Mouse (Mus musculus): Measurements from ENCODE around the gene Slc25a13.
A peak's percentile ranks its signal among the peaks of the same experiment; 100 is the strongest.

The Slc25a13 gene

DNA sequence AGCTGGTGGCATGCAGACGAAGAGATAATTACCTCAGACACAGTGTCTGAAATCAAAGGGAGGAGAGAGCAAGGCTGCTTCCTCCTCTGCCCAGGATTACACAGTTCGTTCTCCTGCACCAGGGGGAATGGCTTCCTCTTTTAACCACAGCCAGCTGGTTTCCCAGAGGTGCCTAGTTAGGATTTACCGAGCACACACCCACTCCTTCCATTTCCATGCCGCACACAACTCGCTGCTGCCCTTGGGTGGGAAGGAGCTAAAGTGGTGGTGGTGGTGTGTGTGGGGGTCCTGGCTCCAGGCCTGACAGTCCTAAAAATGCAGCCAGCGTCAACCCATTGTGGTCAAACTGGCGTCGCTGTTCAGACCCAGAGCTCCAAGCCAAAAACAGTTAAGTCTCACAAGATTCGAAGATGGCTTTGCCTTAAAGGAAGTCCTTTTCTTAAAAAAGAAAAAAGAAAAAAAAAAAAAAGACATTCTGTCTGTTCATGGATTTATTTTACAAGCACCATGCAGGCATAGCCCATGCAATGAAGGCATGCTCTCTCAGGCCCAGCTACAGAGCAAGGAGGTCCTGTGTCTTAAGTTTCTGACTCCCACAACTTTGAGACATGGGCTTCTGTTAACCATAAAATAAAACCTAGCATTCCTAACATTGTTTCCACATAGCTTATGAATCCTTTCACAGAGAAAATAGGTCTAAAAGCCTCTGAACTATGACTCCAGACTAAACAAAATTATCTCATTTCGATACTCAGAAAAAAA lies 104.0 kb downstream of the Slc25a13 start:
- DNase-seq: no peak

DNA sequence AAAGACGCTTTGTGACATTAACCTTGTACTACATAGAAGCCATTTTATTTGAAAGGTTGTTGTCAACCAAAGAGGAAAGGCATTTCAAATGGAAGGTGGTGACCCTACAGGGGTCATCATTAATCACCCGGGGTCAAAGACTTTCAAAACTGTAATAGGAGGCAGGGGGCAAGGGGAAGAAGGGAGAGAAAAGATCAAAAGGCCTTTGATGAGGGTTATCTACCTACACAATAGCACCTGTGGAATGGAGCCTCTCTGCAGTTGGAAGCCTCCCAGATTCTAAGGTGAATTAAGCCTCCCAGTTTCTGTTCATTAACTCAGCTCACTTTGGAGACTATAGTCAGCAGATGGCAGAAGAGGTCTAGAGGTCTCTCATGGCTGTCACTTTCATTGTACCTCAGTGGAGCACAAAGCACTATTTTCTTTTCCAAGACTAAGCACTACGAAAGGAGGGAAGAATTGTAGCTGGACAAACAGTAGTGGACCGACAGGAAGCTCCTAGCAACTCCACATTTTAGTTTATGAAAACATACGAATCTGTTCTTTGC lies 109.5 kb downstream of the Slc25a13 start:
- DNase-seq: no peak

DNA sequence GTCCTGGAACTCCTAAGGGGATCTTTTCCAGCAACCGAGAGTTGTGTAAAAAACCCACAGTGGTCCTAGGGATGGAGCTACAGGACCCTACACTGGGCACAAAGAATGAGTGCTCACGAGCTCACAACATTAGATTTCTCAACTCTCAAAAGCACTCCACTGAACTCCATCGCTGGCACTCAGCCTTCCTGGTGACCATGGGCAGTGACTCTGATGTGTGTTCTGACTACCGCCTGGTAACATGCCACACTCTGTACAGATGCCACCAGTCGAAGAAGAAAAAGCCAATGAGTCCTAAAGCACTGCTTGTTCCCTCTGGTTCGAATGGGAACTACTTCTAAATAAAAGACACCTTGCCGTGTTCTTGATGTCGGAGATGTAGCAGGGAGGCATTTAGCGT lies 111.4 kb downstream of the Slc25a13 start:
- DNase-seq: no peak

DNA sequence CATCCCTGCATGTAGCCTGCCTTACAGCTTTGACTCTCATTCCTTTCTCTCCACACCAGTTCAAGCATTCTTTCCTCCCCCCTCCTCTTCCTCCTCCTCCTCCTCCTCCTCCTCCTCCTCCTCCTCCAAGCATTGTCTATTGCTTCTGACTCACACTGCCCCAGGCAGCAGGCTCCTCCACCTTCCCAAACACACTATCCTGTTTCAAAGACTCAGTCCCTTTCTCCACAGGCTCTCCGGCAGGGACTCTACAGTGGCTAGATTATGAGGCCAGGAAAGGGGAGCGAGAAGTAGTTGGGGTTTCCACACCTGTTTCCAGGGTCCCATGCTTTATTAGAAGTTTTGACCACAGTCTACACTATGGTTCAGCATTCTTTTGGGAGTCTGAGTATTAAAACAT lies 113.5 kb downstream of the Slc25a13 start:
- no peak for DNase-seq

DNA sequence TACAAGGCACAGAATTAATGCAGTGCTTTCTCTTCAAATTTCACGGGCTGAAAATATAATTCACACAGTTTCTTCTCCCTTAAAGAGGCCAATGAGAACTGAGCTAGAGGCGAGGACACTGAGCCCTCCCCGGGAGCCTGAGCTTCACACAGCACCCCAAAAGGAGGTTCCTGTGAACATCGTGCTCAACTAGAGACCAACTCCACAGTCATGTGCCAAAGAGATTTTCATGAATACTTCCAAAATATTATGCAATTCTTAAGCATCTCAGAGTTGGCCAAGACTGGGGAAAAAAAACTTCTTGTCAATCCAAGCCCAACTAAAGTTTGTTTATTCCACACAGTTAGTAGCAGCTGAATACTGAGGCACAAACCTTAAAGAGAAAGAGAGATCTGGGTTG lies 115.4 kb downstream of the Slc25a13 start:
- no peak for DNase-seq

DNA sequence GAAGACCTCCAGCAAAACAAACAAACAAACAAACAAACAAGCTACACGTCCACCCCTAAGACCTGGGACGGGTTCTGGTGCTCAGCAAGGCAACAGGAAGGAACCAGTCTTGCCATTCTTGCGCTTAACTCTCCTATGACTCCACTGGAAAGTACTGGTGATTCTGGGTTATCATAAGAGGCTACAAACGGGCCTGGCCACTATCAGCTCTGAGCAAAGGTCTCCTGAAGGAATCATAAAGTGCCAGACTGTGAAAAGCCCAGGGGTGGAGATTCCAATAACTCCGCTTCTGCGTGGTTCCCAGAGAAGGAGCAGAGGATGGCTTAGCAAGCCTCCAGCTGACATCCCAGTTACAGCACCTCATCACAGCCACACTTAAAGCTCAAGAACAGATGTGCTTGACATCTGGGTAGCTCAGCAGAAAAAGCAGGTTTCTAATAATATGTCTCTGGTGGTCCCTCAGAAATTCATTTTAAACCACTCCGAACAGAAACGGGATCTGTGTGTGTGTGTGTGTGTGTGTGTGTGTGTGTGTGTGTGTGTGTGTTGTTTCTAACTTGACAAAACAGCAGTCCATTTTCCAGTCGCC lies 116.0 kb downstream of the Slc25a13 start:
- DNase-seq: no peak

DNA sequence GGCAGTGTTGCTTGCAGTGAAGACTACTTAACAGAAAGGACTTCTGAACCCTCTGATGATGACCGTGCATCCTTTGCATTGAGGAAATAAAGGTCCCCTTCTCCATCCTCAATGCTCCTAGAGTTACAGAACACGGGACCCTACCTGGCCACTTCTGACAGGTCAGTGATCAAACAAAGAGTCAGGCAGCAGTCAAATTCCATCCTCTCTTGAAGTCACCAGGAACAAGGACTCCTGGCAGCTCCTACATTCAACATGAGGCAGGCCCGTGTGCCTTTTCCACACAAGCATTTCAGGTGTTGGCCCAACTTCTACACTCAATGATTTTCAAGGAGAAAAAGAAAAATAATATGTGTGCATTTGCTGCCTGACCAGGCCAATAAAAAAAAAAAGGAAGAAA lies 123.0 kb downstream of the Slc25a13 start:
- DNase-seq: no peak

DNA sequence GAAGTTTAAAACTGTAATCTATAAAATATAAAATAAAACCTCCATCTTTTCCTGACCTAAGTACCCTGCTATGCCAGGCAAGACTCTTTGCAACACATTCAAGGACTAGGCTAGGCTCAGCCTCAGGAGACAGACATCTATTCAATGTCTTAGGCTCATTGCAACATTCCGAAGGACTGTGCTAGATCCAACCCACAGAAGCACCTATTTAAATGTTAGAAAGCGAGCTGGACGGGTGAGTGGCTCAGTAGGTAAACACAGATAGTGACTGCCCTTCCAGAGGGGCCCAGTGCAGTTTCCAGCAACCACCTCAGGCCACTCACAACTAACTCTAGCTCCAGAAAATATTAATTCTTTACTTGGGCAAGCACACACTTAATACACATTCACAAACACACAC lies 123.5 kb downstream of the Slc25a13 start:
- DNase-seq: no peak

DNA sequence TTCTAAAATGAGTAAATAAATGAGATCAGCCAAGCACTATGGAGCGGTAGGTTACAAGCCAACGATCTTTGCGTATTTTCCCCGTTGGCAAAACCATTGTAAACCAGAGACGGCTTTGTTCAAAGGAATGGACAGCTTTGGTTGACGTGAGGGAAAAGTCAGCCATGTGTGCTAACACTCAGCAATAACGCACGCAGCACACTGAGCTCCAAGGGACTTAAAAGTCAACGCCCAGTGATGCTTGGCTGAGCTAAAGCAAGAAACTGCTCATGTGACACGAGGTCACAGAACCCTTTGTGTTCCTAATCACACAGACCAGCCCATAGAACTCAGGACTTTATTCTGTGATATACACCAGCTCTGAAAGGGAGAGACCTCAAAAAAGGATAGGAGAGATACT lies 124.5 kb downstream of the Slc25a13 start:
- no peak for DNase-seq

DNA sequence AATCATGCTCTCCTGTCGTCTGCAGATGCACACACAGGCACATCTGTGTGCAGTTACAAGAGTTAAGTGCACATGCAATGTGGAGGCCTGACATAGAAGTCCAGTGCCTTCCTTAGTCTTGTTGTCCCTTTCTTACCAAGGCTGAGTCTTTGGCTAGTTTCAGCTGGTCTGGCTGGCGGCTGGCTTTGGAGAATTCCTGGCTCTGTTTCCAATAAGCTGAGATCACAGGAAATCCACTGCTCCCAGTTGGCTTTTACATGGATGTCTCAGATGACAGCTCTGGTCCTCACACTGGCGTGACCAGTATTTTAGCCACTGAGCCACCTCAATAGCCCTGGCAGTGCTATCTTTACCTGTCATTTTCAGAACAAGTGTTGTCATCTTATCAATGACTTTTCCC lies 126.0 kb downstream of the Slc25a13 start:
- DNase-seq: no peak

DNA sequence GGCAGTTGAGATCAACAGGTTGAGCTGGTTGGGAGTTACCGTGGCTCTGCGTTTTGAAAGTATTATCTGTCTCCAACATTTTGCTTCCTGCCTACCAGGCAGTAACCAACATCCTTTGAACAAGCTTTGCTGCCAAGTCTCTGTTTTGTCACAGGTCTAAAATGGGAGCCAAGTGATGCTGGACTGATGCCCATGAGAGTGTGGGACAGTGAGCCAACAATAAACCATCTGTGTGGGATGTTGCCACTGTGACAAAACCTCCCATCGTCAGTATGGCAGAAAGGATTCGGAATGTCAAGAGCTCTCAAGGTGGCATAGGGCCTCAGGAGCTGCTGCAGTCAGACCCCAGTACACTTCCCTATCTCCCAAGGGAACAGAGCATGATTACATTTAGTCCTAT lies 128.8 kb downstream of the Slc25a13 start:
- peak; percentile 60 to 76 for DNase-seq

DNA sequence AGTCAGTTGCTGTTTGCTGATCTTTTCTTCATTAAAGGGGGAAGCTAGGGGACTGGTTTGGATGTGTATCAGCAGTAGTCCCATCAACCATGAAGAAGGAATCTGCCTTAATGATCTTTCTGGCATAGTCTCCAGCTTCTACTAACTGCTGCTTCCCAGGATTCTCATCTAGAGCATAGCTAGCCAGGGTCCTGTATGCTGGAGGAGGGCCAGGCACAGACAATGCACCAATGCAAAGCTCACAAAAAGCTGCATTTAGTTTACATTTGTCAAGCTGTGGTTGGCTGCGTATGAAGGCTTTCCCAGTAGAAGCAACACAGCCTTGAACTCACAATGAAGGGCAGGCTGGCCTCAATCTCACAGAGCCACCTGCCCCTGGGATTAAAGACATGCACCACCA lies 136.5 kb downstream of the Slc25a13 start:
- no peak for DNase-seq

DNA sequence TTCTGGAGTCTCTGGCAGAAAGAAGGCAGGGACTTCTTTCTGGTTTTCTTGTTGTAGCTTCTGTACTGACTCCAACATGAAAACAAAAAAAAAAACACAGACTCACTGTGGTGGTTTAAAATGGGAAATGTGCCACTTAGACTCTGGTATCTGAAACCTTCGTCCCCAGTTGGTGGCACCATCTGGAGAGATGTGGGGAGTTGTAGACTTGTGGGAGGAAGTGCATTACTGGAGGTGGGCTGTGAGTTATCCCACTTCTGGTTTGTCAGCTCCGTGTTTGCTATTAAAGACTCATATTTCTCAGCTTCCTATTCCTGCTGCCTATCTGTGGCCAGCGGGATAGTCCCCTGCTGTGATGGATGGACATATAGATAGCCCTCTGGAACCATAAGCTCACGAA lies 139.7 kb downstream of the Slc25a13 start:
- DNase-seq: no peak

DNA sequence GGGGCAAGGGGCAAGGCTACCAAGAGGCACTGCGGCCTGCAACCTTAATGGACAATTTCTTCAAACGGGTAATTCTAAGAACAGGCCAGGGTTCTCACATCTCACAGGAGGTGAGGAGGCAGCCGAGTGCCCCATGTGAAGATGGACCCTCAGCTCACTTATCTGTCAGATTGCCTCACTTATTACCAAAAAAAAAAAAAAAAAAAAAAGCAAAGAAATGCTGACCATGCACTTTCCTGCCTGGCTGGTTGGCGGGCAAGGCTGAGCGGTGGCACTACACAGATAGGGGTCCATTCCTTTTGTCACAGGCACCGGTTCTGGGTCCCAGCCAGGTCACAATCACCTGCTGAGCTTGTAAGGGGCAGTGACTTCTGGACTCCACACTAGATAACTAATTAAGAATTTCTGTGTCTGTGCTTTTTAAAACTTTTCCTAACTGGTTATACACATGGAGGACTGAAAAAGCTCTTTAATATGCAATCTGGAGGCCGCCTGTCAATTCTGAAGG lies 141.0 kb downstream of the Slc25a13 start:
- no peak for DNase-seq

DNA sequence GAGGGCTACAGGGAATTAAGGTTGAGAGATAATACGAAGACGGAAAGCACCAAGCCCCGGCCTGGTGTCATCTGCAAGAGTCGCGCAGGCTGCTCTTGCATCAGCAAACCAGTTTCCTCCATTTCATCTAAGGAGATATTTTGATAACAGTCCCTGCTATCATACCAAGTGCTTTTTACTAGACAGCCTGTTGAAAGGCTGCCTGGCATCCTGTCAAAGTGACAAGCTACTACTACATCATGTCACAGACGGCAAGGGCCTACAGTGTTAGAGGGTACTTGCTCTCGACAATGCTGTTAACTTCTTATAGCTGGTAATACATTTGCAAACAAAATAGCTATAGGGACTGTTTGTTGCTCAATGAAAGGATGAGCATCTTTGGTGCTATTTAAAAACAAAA lies 145.9 kb downstream of the Slc25a13 start:
- no peak for DNase-seq

DNA sequence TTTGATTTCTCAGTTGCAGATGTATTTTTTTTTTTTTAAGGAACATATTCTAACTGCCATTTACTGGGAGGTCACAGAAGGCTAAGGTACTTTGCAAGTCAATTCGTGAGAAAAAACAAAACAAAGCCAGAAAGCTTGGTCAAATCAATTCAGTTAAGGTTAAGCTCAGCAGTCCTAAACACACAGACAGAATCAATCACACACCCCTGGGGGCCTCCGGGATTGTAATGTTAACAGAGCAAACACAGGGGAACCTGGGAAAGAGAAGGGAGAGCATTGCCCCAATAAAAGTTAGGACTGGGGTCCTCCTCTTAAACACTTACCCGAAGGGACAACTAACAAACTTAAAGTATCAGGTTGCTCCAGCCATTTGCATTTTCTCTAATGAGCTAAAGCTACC lies 147.0 kb downstream of the Slc25a13 start:
- no peak for DNase-seq

DNA sequence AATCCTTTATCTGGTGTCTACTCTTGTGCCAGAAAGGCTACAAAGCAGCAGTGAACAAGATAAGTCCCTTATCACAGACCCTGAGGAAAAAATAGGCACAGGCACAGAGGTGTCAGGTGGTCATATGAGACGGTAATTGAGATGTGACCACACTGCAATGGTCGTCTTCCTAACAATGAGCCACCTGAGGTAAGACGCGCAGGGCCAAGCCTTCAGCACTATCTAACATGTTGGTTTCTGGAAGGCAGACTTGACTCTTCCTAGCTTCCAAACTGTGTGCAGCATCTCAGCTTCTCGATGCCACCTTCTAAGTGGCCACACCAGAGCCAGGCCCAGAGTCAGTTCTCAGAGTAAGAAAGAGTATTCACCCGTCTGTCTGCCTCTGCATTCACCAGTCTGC lies 149.8 kb downstream of the Slc25a13 start:
- DNase-seq: no peak

DNA sequence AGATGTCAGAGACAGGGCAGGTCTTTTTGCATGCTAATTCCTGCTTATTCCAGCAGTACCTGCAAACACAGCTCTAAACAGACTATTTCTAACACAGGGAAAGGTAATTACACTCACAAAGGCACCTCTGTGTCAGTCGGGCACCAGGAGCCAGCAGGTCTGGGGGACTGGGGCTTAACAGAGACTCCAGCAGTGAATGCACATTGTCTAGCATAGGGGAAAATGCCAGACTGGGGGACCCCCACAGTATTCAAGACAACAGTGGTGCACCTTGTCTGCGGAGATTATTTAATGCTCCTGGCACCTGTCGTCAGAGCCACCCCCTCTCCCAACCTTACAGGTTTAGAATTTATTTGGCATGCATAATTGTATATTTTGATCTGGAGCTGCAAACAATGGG lies 158.4 kb downstream of the Slc25a13 start:
- DNase-seq: no peak

DNA sequence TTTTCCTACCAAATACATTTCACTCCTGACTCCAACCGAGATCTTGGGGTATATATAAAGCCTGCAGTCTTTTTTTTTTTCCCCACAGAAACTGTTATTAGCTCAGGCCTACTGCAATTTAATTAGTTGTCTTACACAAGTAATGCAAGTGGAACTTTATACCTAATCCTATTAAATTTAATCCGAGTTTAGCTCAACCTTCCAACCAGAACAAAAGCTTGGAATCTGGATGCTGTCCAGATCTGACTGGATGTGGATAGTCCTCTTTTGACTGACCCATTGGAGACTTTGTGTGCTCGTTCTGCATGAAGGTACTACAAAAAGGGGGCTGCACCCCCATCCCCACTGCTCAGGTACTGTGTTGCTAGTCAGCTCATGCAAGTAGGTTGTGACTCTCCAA lies 163.0 kb downstream of the Slc25a13 start:
- DNase-seq: no peak

DNA sequence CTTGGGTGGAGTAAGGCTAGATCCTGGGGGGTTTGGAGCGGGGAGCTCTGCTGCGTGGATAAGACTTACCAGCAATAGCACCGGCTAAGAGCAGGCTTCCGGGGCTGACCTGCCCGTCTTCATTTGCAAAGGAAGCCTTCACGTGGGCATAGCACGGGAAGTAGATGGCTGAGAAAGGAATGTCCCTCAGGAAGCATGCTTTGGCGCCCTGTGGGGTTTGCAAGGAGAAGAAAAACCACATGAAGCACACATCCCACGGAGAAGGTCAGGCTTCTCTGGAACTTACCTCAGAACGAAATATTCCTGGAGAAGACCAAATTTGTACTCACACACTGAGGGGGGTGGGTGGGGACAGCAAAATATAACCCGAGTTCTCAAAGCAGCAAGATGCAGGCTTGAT lies 164.3 kb downstream of the Slc25a13 start:
- DNase-seq: no peak

DNA sequence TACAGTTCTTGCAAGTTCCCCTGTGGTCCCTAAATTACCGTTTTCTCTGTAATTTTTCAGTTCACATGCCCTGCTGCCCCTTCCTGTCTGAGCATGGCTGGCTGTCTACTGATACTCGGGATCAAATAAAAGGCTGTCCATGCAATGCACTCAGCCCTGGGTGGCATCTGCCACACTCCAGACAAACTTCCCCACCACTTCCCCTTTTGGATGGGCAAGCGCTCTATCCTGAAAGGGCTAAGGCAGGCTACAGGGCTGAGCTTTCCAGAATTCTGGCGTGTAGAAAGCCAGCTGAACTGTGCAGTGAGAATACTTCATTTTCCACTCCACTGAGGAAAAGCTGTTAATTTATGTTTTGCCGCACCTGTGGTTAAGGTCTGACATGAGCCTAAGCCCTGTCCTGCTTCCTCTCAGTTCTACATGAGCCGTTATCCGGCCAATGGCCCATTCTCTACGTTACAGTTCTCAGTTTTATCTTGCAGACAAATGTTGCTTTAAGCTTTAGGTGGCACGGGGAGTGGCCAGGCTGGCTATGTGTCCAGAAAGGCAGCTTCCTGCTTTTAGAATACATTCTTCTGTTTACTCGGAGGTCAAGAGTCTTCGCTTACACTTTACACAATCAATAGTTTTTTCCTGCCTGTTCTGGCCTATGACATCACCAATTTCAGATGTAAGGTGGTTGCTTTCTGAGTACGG lies 170.1 kb downstream of the Slc25a13 start:
- no peak for DNase-seq

DNA sequence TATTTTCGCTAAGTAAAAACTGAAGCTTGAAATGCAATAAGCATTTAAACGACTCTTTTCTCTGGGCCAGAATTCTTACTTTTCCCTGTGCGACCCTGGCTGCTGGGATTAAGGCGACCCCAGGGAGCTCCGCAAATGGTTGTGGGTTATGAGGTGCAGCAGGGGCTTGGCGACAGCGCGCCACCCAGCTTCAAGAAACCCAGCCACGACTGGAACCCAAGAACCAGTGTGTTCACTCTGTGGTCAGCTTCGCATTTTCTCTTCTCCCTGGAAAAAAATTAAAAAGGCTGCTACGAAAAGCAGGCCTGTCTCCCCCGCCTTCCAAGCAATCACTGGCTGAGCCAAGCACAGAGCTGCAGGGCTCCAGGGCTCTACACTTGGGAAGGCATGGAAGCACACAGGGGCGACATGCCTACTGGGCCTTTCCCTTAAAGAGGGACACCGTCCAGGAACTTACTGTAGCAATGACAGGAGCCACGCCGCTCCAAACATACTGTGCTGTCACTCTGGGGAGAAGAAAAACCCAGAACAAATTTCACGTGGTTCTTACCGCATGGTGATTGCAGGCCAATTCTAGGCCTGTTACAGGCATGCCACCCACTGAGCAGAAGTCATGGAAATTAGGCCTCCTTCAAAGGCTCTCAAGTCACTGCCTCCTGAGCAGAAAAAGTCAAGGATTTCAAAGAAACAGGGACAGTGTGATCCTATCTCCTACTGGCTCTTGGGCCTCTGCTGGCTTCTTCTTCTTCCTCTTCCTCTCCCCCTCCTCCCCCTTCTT lies 178.0 kb downstream of the Slc25a13 start:
- DNase-seq: peak; percentile 26 to 27

DNA sequence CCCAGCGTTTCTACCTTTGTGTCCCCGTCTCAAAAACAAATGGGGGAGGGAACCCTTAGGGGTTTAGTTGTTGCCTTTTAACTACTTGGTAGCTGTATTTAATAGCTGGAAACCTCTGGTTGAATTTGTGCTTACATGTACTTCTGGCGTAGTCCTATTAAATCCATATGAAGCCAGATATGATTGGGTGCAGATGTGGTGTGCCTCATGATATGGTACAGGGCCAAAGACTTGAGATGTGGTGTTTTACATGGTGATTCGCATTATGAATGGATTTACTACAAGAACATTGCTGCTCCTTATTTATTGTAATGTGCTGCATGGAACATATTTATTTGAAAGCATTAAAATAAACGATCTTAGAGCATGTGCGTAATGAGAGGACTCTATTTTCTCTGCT lies 189.3 kb downstream of the Slc25a13 start:
- no peak for DNase-seq

All from cerebellum, postnatal 25 days (tissue).